Mouse (Mus musculus) intestine, postnatal 0 days (tissue): Measurements from ENCODE around the gene Unc5c. TPM values are rescaled to one million over a fixed set of nuclear protein-coding genes. Genes with fewer than 3 reads are reported as not detected.

Experiments used
- ATAC-seq: fragments of 200-750 bp; cut with Nextera tagmentation; 2 replicates; pipeline ENCODE4 v1.8.0; 2017; ENCODE audit warnings: mild to moderate bottlenecking, moderate TSS enrichment, moderate library complexity
- H3K27ac ChIP-seq: fragments of 300-500 bp; sonication (generic); 2 replicates; pipeline ENCODE4 v1.5.1; 2014; ENCODE audit warnings: mild to moderate bottlenecking, low read depth, low read length, moderate library complexity
- H3K27me3 ChIP-seq: fragments of 300-500 bp; sonication (generic); replicated peaks from 2 replicates; pipeline ENCODE4 v1.6.1; 2014; ENCODE audit warnings: low read length, mixed read lengths; ENCODE audit not compliant: control insufficient read depth, insufficient read depth
- H3K36me3 ChIP-seq: fragments of 300-500 bp; sonication (generic); 2 replicates; pipeline ENCODE4 v1.6.1; 2014; ENCODE audit warnings: mild to moderate bottlenecking, moderate library complexity; ENCODE audit not compliant: control insufficient read depth, insufficient read depth
- H3K4me1 ChIP-seq: fragments of 300-500 bp; sonication (generic); replicated peaks from 2 replicates; pipeline ENCODE4 v1.6.1; 2014; ENCODE audit warnings: antibody characterized with exemption, low read length, mixed read lengths; ENCODE audit not compliant: control insufficient read depth, insufficient read depth
- H3K4me2 ChIP-seq: fragments of 300-500 bp; sonication (generic); replicated peaks from 2 replicates; pipeline ENCODE4 v1.6.1; 2014; ENCODE audit warnings: low read depth, mild to moderate bottlenecking, moderate library complexity
- H3K4me3 ChIP-seq: fragments of 300-500 bp; sonication (generic); 2 replicates; pipeline ENCODE4 v1.5.1; 2014; ENCODE audit warnings: low read depth, low read length
- H3K9ac ChIP-seq: fragments of 300-500 bp; sonication (generic); 2 replicates; pipeline ENCODE4 v1.6.1; 2014; ENCODE audit warnings: mild to moderate bottlenecking, low read depth, low read length
- H3K9me3 ChIP-seq: fragments of 300-500 bp; sonication (generic); 2 replicates; pipeline ENCODE4 v1.6.1; 2016; ENCODE audit warnings: mixed run types; ENCODE audit not compliant: control insufficient read depth
- CTCF ChIP-seq: sonication (generic); IDR thresholded peaks from 2 replicates; pipeline ENCODE4 v1.5.1; 2016; ENCODE audit warnings: low read depth, mild to moderate bottlenecking, control low read depth, antibody characterized with exemption, moderate library complexity
- WGBS: fragments of 180-500 bp; shearing (Covaris S2); extraction: QIAGEN DNeasy Blood & Tissue Kit; methylation state at CpG from one replicate; pipeline ENCODE4 v1.1.7; 2014; 5-methylcytosine and 5-hydroxymethylcytosine counted together
- polyA plus RNA-seq: library from polyadenylated mRNA; unstranded; fragments of >200 nt; fragmentation: Nextera tagmentation; extraction: Ambion mirVana; gene quantifications from 2 replicates; pipeline ENCODE4 v1.2.1, GENCODE M21; 2015

The Unc5c gene
- polyA plus RNA-seq, 1 experiment from 2014 or later, result 2.1 TPM

- Histone ChIP-seq H3K36me3 (no peaks in the 10 kb centered on the region), H3K9me3 (no peaks in the 10 kb centered on the region), H3K4me1 (no peaks in the 10 kb centered on the region), H3K4me2 (no peak overlapping the region), H3K27me3 (no peaks in the 10 kb centered on the region), H3K4me3 (no peak overlapping the region), H3K27ac (no peak overlapping the region), H3K9ac (no peak overlapping the region)
- TF ChIP-seq CTCF, result no peak
- no peak for ATAC-seq
- WGBS, result 85% methylated on average over 3 of the region's 3 CpGs
Measured at GRCm38 (mm10) chr3:141794371-141794770, 329.4 kb downstream of the Unc5c start.

GRCm38 (mm10) chr3:141797372-141797771 lies 332.4 kb downstream of the Unc5c start:
- ATAC-seq, result no peak
- Histone ChIP-seq H3K36me3 (no peaks in the 10 kb centered on the region), H3K27ac (no peak overlapping the region), H3K4me2 (no peak overlapping the region), H3K27me3 (no peaks in the 10 kb centered on the region), H3K9me3 (no peaks in the 10 kb centered on the region), H3K9ac (no peak overlapping the region), H3K4me3 (no peak overlapping the region), H3K4me1 (no peaks in the 10 kb centered on the region)
- TF ChIP-seq CTCF, result no peak

- Histone ChIP-seq H3K4me1 (no peaks in the 10 kb centered on the region), H3K4me3 (no peak overlapping the region), H3K27ac (no peak overlapping the region), H3K27me3 (no peaks in the 10 kb centered on the region), H3K36me3 (no peaks in the 10 kb centered on the region), H3K9me3 (no peaks in the 10 kb centered on the region), H3K4me2 (no peak overlapping the region), H3K9ac (no peak overlapping the region)
- no peak for ATAC-seq
- 48% methylated on average over 1 of the region's 1 CpGs for WGBS
- TF ChIP-seq CTCF, result no peak
Measured at GRCm38 (mm10) chr3:141797789-141798188, 332.8 kb downstream of the Unc5c start.

GRCm38 (mm10) chr3:141804133-141804532 lies 339.1 kb downstream of the Unc5c start:
- H3K27ac ChIP-seq, result no peak overlapping the region
- no peak overlapping the region for H3K9ac ChIP-seq
- H3K9me3 ChIP-seq, result no peaks in the 10 kb centered on the region
- no peak for ATAC-seq
- no peaks in the 10 kb centered on the region for H3K36me3 ChIP-seq
- H3K4me3 ChIP-seq, result no peak overlapping the region
- no peaks in the 10 kb centered on the region for H3K27me3 ChIP-seq
- no peaks in the 10 kb centered on the region for H3K4me1 ChIP-seq
- no peak for TF ChIP-seq CTCF
- H3K4me2 ChIP-seq, result no peak overlapping the region
- WGBS, result 63% methylated on average over 5 of the region's 5 CpGs

GRCm38 (mm10) chr3:141809581-141809980 lies 344.6 kb downstream of the Unc5c start:
- H3K9ac ChIP-seq, result no peak overlapping the region
- H3K27me3 ChIP-seq, result no peaks in the 10 kb centered on the region
- H3K4me2 ChIP-seq, result no peak overlapping the region
- H3K27ac ChIP-seq, result no peak overlapping the region
- TF ChIP-seq CTCF, result no peak
- H3K4me3 ChIP-seq, result no peak overlapping the region
- H3K9me3 ChIP-seq, result no peaks in the 10 kb centered on the region
- H3K36me3 ChIP-seq, result no peaks in the 10 kb centered on the region
- WGBS, result 74% methylated on average over 3 of the region's 3 CpGs
- ATAC-seq, result no peak
- no peaks in the 10 kb centered on the region for H3K4me1 ChIP-seq

- ATAC-seq, result no peak
- TF ChIP-seq CTCF, result no peak
- Histone ChIP-seq H3K27me3 (no peaks in the 10 kb centered on the region), H3K27ac (no peak overlapping the region), H3K4me1 (no peaks in the 10 kb centered on the region), H3K9ac (no peak overlapping the region), H3K4me3 (no peak overlapping the region), H3K4me2 (no peak overlapping the region), H3K9me3 (no peaks in the 10 kb centered on the region), H3K36me3 (no peaks in the 10 kb centered on the region)
- 65% methylated on average over 7 of the region's 7 CpGs for WGBS
Measured at GRCm38 (mm10) chr3:141810944-141811343, 345.9 kb downstream of the Unc5c start.

- Histone ChIP-seq H3K36me3 (no peaks in the 10 kb centered on the region), H3K4me1 (no peaks in the 10 kb centered on the region), H3K9ac (no peak overlapping the region), H3K27me3 (no peaks in the 10 kb centered on the region), H3K4me3 (no peak overlapping the region), H3K27ac (no peak overlapping the region), H3K9me3 (no peaks in the 10 kb centered on the region), H3K4me2 (no peak overlapping the region)
- ATAC-seq, result no peak
- no peak for TF ChIP-seq CTCF
- WGBS, result 20% methylated on average over 2 of the region's 2 CpGs
Measured at GRCm38 (mm10) chr3:141811348-141811747, 346.3 kb downstream of the Unc5c start.
